Mouse (Mus musculus): ENCODE measurements around the gene Rap1a.

- no peak for TF ChIP-seq POLR2A (IDR thresholded peaks at IDR 0.05; ENCODE audit: borderline replicate concordance, low read depth, low read length)
- TF ChIP-seq CTCF (IDR thresholded peaks at IDR 0.05; ENCODE audit: low read depth, low read length) = no peak
Measured at GRCm38 (mm10) chr3:105699241-105699933, 101.7 kb downstream of the Rap1a start.
